Mouse (Mus musculus) embryonic facial prominence, embryonic 13.5 days (tissue): ENCODE measurements around the gene Rcbtb1. TPM values are rescaled to one million over a fixed set of nuclear protein-coding genes. Genes with fewer than 3 reads are reported as not detected.
"Not testable (repeated sequence)": the region's sequence is repeated elsewhere in the genome, so short reads cannot be mapped to it uniquely, and the experiment has no call there.

ENCODE experiments used
- ATAC-seq: fragments of 200-750 bp; cut with Nextera tagmentation; 2 replicates; pipeline ENCODE4 v1.8.0; 2017; ENCODE audit warnings: low read depth; ENCODE audit not compliant: insufficient number of reproducible peaks, insufficient read depth, low FRiP score, low TSS enrichment
- H3K27ac ChIP-seq: fragments of 300-500 bp; sonication (generic); 2 replicates; pipeline ENCODE4 v1.5.1; 2015; ENCODE audit warnings: moderate library complexity, mild to moderate bottlenecking, inconsistent platforms
- H3K27me3 ChIP-seq: fragments of 300-500 bp; sonication (generic); 2 replicates; pipeline ENCODE4 v1.6.1; 2015; ENCODE audit warnings: mild to moderate bottlenecking, inconsistent platforms
- H3K36me3 ChIP-seq: fragments of 300-500 bp; sonication (generic); 2 replicates; pipeline ENCODE4 v1.6.1; 2015; ENCODE audit warnings: mild to moderate bottlenecking, inconsistent platforms
- H3K4me1 ChIP-seq: fragments of 300-500 bp; sonication (generic); 2 replicates; pipeline ENCODE4 v1.6.1; 2015; ENCODE audit warnings: inconsistent platforms
- H3K4me2 ChIP-seq: fragments of 300-500 bp; sonication (generic); 2 replicates; pipeline ENCODE4 v1.6.1; 2015; ENCODE audit warnings: moderate library complexity, mild to moderate bottlenecking, inconsistent platforms
- H3K4me3 ChIP-seq: fragments of 300-500 bp; sonication (generic); 2 replicates; pipeline ENCODE4 v1.5.1; 2015; ENCODE audit warnings: mild to moderate bottlenecking, inconsistent platforms
- H3K9ac ChIP-seq: fragments of 300-500 bp; sonication (generic); 2 replicates; pipeline ENCODE4 v1.6.1; 2015; ENCODE audit warnings: mild to moderate bottlenecking, inconsistent platforms
- H3K9me3 ChIP-seq: fragments of 300-500 bp; sonication (generic); 2 replicates; pipeline ENCODE4 v1.6.1; 2016; ENCODE audit warnings: inconsistent platforms
- WGBS: fragments of 180-500 bp; shearing (Covaris S2); methylation state at CpG from one replicate; pipeline ENCODE4 v1.1.7; 2015; ENCODE audit warnings: mixed read lengths; 5-methylcytosine and 5-hydroxymethylcytosine counted together
- polyA plus RNA-seq: library from polyadenylated mRNA; unstranded; fragments of >200 nt; fragmentation: Nextera tagmentation; extraction: Ambion mirVana; gene quantifications from 2 replicates; pipeline ENCODE4 v1.2.1, GENCODE M21; 2015

Rcbtb1 gene
- polyA plus RNA-seq, 1 experiment from 2014 or later: 78.0 TPM

- 97% methylated on average over 2 of the region's 2 CpGs for WGBS
- peaks cover 22% of the 10 kb centered on the region for H3K4me1 ChIP-seq
- H3K9me3 ChIP-seq: no peaks in the 10 kb centered on the region
- H3K4me3 ChIP-seq: no peak overlapping the region
- no peak overlapping the region for H3K9ac ChIP-seq
- H3K36me3 ChIP-seq: peaks cover 31% of the 10 kb centered on the region
- ATAC-seq: no peak
- no peak overlapping the region for H3K4me2 ChIP-seq
- no peak overlapping the region for H3K27ac ChIP-seq
- no peaks in the 10 kb centered on the region for H3K27me3 ChIP-seq
Observed at GRCm38 (mm10) chr14:59209816-59210215, 8.8 kb downstream of the Rcbtb1 start.

GRCm38 (mm10) chr14:59219241-59219640, 18.2 kb downstream of the Rcbtb1 start:
- Histone ChIP-seq H3K36me3 (peaks cover 83% of the 10 kb centered on the region), H3K4me1 (no peaks in the 10 kb centered on the region), H3K4me3 (no peak overlapping the region), H3K4me2 (no peak overlapping the region), H3K9ac (no peak overlapping the region), H3K9me3 (no peaks in the 10 kb centered on the region), H3K27me3 (no peaks in the 10 kb centered on the region), H3K27ac (no peak overlapping the region)
- no peak for ATAC-seq
- 80% methylated on average over 3 of the region's 3 CpGs for WGBS

DNA sequence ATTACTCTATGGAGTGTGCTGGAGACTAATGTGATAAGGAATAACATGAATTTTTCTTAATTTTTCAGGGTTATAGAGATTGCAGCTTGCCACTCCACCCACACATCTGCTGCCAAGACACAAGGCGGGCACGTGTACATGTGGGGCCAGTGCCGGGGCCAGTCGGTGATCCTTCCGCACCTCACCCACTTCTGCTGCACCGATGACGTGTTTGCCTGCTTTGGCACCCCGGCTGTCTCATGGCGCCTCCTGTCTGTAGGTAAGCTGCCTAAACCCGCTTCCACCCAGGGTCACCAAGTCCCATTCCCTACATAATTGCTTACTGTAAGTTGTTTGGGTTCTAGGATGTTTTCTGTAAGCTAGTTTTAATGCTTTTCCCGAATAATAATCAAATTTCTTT, 25.2 kb downstream of the Rcbtb1 start:
- Histone ChIP-seq H3K4me1 (no peaks in the 10 kb centered on the region), H3K4me3 (no peak overlapping the region), H3K27me3 (no peaks in the 10 kb centered on the region), H3K36me3 (peaks cover 88% of the 10 kb centered on the region), H3K4me2 (no peak overlapping the region), H3K27ac (no peak overlapping the region), H3K9me3 (no peaks in the 10 kb centered on the region), H3K9ac (no peak overlapping the region)
- no peak for ATAC-seq
- 94% methylated on average over 11 of the region's 11 CpGs for WGBS

DNA sequence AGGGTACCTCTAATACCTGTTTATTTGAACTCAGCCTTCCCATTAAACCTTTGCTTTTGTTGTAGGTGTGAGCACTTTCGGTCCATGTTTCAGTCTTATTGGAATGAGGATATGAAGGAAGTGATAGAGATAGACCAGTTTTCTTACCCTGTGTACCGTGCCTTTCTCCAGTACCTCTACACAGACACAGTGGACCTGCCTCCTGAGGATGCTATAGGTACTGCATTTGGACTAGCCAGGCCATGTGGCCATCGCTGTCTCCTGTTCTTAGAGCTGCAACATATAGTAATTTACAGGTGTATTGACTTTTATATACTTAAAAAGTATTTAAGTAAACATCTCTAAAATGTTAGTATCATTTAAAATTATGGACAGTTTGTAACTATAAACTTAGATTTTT, 28.8 kb downstream of the Rcbtb1 start:
- Histone ChIP-seq H3K9me3 (no peaks in the 10 kb centered on the region), H3K36me3 (peaks cover 90% of the 10 kb centered on the region), H3K27ac (no peak overlapping the region), H3K4me1 (no peaks in the 10 kb centered on the region), H3K4me2 (no peak overlapping the region), H3K27me3 (no peaks in the 10 kb centered on the region), H3K4me3 (no peak overlapping the region), H3K9ac (no peak overlapping the region)
- no peak for ATAC-seq
- WGBS: 92% methylated on average over 3 of the region's 3 CpGs

GRCm38 (mm10) chr14:59230331-59230966, 29.4 kb downstream of the Rcbtb1 start:
- H3K27me3 ChIP-seq: no peaks in the 10 kb centered on the region
- no peaks in the 10 kb centered on the region for H3K9me3 ChIP-seq
- H3K4me3 ChIP-seq: no peak overlapping the region
- H3K4me1 ChIP-seq: no peaks in the 10 kb centered on the region
- ATAC-seq: no peak
- H3K4me2 ChIP-seq: no peak overlapping the region
- H3K9ac ChIP-seq: no peak overlapping the region
- peaks cover 92% of the 10 kb centered on the region for H3K36me3 ChIP-seq
- WGBS: 94% methylated on average over 21 of the region's 21 CpGs
- no peak overlapping the region for H3K27ac ChIP-seq

DNA sequence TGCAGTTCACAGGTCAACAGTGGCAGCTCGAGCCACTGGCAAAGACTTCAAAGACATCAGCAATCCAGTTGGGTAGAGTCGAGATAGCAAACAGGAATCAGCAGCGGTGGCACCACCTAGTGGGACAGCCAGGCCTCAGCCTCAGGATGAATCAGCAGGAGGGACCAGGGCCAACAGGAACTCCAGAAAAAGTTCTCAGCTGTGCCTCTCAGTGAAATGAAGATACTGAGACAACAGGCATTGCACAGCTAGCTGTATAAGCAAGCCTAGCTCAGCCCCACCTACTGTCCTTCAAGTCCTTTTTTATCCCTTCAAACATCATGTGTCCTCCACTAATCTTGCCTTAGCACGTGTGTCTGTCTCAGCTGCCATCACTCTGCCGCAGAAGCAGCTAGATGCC, 31.0 kb downstream of the Rcbtb1 start:
- H3K4me2 ChIP-seq: no peak overlapping the region
- no peaks in the 10 kb centered on the region for H3K4me1 ChIP-seq
- H3K4me3 ChIP-seq: no peak overlapping the region
- no peaks in the 10 kb centered on the region for H3K27me3 ChIP-seq
- H3K27ac ChIP-seq: no peak overlapping the region
- peaks cover 90% of the 10 kb centered on the region for H3K36me3 ChIP-seq
- no peak overlapping the region for H3K9ac ChIP-seq
- no peak for ATAC-seq
- H3K9me3 ChIP-seq: no peaks in the 10 kb centered on the region
- WGBS: 83% methylated on average over 5 of the region's 5 CpGs

GRCm38 (mm10) chr14:59233635-59234034, 32.6 kb downstream of the Rcbtb1 start:
- H3K9me3 ChIP-seq: peaks cover 5% of the 10 kb centered on the region
- no peaks in the 10 kb centered on the region for H3K27me3 ChIP-seq
- no peak overlapping the region for H3K9ac ChIP-seq
- H3K4me1 ChIP-seq: no peaks in the 10 kb centered on the region
- no peak overlapping the region for H3K4me3 ChIP-seq
- H3K36me3 ChIP-seq: peaks cover 90% of the 10 kb centered on the region
- WGBS: 94% methylated on average over 9 of the region's 9 CpGs
- no peak for ATAC-seq
- H3K4me2 ChIP-seq: no peak overlapping the region
- no peak overlapping the region for H3K27ac ChIP-seq

GRCm38 (mm10) chr14:59250350-59250749, 49.3 kb downstream of the Rcbtb1 start:
- not testable (repeated sequence) for H3K4me1 ChIP-seq, H3K27ac ChIP-seq, H3K4me3 ChIP-seq, H3K4me2 ChIP-seq, ATAC-seq, H3K27me3 ChIP-seq, H3K9me3 ChIP-seq, H3K9ac ChIP-seq, H3K36me3 ChIP-seq
- WGBS: 62% methylated on average over 5 of the region's 5 CpGs

DNA sequence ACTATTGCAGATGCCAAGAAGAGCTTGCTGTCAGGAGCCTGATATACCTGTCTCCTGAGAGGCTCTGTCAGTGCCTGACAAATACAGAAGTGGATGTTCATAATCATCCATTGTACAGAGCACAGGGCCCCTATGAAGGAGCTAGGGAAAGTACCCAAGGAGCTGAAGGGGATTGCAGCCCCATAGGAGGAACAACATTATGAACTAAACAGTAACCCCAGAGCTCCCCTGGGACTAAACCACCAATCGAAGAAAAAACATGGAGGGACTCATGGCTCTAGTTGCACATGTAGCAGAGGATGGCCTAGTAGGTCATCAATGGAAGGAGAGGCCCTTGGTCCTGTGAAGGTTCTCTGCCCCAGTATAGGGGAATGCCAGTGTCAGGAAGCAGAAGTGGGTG, 54.9 kb downstream of the Rcbtb1 start:
- H3K4me1 ChIP-seq, H3K4me3 ChIP-seq, H3K9me3 ChIP-seq, H3K9ac ChIP-seq, H3K27me3 ChIP-seq, H3K36me3 ChIP-seq, H3K4me2 ChIP-seq, ATAC-seq, H3K27ac ChIP-seq: not testable (repeated sequence)
- WGBS: 91% methylated on average over 1 of the region's 1 CpGs

DNA sequence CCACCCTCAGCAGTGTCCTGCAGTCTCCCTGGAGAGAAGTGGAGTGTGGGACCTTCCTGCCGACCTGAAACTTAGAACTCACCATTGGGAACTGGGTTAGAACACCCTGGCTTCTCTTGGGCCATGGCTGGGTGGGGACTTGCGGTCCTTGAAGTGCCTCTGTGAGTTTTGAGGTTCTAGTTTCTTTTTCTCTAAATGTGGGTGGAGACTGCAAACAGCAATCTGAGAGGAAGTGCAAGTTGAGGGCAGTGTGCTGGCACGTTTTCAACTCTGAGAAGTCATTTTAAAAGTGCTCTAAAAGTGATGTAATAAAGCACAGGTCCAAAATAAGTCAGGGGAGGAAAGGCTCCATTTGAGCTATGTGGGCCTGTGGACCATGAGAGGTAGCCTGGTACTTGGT, 59.0 kb downstream of the Rcbtb1 start, which contains the start of gene Gm6904:
Gm6904 (minus strand) TSS at position 161 of the 400 bp plus-strand sequence.
- Histone ChIP-seq H3K9ac (no peak within 1 kb of the TSS), H3K4me3 (no peak within 1 kb of the TSS), H3K27ac (no peak within 1 kb of the TSS), H3K36me3 (no peaks in the 10 kb centered on the region), H3K4me2 (no peak within 1 kb of the TSS), H3K27me3 (no peaks in the 10 kb centered on the region), H3K9me3 (no peaks in the 10 kb centered on the region), H3K4me1 (no peaks in the 10 kb centered on the region)
- ATAC-seq: no peak
- WGBS: 59% methylated on average over 3 of the region's 3 CpGs

- not testable (repeated sequence) for H3K27ac ChIP-seq, H3K4me2 ChIP-seq, H3K9me3 ChIP-seq, H3K4me1 ChIP-seq, H3K36me3 ChIP-seq, H3K27me3 ChIP-seq, H3K9ac ChIP-seq, ATAC-seq, H3K4me3 ChIP-seq
- 90% methylated on average over 4 of the region's 4 CpGs for WGBS
Observed at GRCm38 (mm10) chr14:59274961-59275360, 74.0 kb downstream of the Rcbtb1 start.
